Mouse (Mus musculus): ENCODE measurements around the gene Chst4. TPM values are rescaled to one million over a fixed set of nuclear protein-coding genes. Genes with fewer than 3 reads are reported as not detected.

Gene Chst4
- polyA plus RNA-seq (2012; rRNA removed), result 0.15 and 0.25 TPM in 2 replicates

GRCm38 (mm10) chr8:110039659-110040058 lies at the start of gene Chst4:
Chst4 (minus strand) TSS chr8:110039740.

GRCm38 (mm10) chr8:110079282-110080221 lies 40.0 kb upstream of the Chst4 start, which contains the start of gene Zfp612:
Zfp612 (plus strand) TSS chr8:110079746.

GRCm38 (mm10) chr8:109990224-109990623 lies 49.3 kb downstream of the Chst4 start, which contains the start of gene Tat:
Tat (plus strand) TSS chr8:109990437.

Other genes starting within 250 kb of the Chst4 start
- 4.3 and 5.0 TPM in 2 replicates for gene Phlpp2, start 171.2 kb downstream of the Chst4 start, polyA plus RNA-seq (2012; rRNA removed)
- gene Marveld3, start 77.5 kb downstream of the Chst4 start, polyA plus RNA-seq (2012; rRNA removed), result 0.58 and 0.97 TPM in 2 replicates
- 10.8 and 20.7 TPM in 2 replicates for gene Tat, start 49.3 kb downstream of the Chst4 start, polyA plus RNA-seq (2012; rRNA removed)
- gene Zfp612, start 40.0 kb upstream of the Chst4 start, polyA plus RNA-seq (2012; rRNA removed), result 1.5 and 1.6 TPM in 2 replicates
- gene Gm21964, start 61.5 kb upstream of the Chst4 start, polyA plus RNA-seq (2012; rRNA removed), result not detected in 2 replicates
- not detected in 2 replicates for gene Gm17720, start 63.0 kb upstream of the Chst4 start, polyA plus RNA-seq (2012; rRNA removed)
- gene Calb2, start 128.5 kb upstream of the Chst4 start, polyA plus RNA-seq (2012; rRNA removed), result 0.02 TPM in 1 of 2 replicates, not detected in the other
- gene Cmtr2, start 175.9 kb upstream of the Chst4 start, polyA plus RNA-seq (2012; rRNA removed), result 2.1 and 2.2 TPM in 2 replicates
- gene Hydin, start 227.2 kb upstream of the Chst4 start, polyA plus RNA-seq (2012; rRNA removed), result 0.31 and 0.43 TPM in 2 replicates